Mouse (Mus musculus) layer of hippocampus, adult 18-20 months (tissue): ENCODE measurements at regions not wholly inside any gene's neighbourhood (a gene's known extent, or its start where the extent isn't known, plus 50 kb on each side); places are given as distances from the start of the nearest gene placed in this dataset.

ENCODE experiments used
- DNase-seq, 2 experiments: peaks; one replicate each; pipeline ENCODE4 v3.0.0; 2022; ENCODE audit warnings: low spot score in 2 of 2

GRCm38 (mm10) chr4:30583417-30583816 is 1380.5 kb upstream of the Map3k7 start:
- DNase-seq: peak in 1 of 2 experiments; percentile 5

GRCm38 (mm10) chr4:30608858-30609257 is 1355.0 kb upstream of the Map3k7 start:
- DNase-seq: no peak

- DNase-seq: no peak
Measured at GRCm38 (mm10) chr4:30609795-30610194, 1354.1 kb upstream of the Map3k7 start.

GRCm38 (mm10) chr4:30610454-30610853 is 1353.4 kb upstream of the Map3k7 start:
- no peak for DNase-seq
